Mouse (Mus musculus) CH12.LX (cell line): Measurements from ENCODE around the gene Mtmr10.

Source experiments
- EP300 ChIP-seq: IDR thresholded peaks from 2 replicates; pipeline ENCODE4 v1.6.1; 2011; ENCODE audit warnings: low read length, improper control_type of control experiment
- JUND ChIP-seq: conservative IDR thresholded peaks from 2 replicates; pipeline ENCODE4 v1.6.1; 2011; ENCODE audit warnings: low read depth, low read length, improper control_type of control experiment
- MAFK ChIP-seq: IDR thresholded peaks from 2 replicates; pipeline ENCODE4 v1.6.1; 2011; ENCODE audit warnings: low read length, improper control_type of control experiment; ENCODE audit not compliant: insufficient replicate concordance
- NELFE ChIP-seq: IDR thresholded peaks from 2 replicates; pipeline ENCODE4 v1.6.1; 2011; ENCODE audit warnings: low read depth, low read length, improper control_type of control experiment
- POLR2A ChIP-seq: IDR thresholded peaks from 2 replicates; pipeline ENCODE4 v1.6.1; 2011; ENCODE audit warnings: low read depth, mild to moderate bottlenecking, improper control_type of control experiment, low read length

DNA sequence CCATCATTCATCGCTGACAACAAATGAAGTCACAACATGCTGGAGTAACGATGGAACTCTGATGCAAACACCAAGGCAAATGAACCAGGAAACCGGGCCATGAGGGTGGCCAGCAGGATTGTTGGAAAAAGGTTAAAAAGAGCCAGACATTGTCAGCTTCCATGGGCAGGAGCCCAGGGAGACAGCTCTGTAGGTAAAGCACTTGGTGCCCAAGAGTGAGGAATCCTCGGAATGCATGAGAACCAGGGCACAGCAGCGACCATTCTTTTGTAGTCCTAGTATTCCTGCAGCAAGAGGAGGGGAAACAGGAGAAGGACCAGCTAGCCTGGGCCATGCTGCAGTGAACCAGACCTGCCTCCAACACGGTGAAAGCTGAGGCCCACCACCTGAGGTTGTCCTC lies 71.2 kb downstream of the Mtmr10 start:
- TF ChIP-seq MAFK (no peak), JUND (no peak), EP300 (no peak), NELFE (no peak), POLR2A (no peak)
